ENCODE assay signal across 8 mouse cellular contexts in genomic region chr8:77610374-77610969, GRCm38 (mm10). TPM values are rescaled to one million over a fixed set of nuclear protein-coding genes. Genes with fewer than 3 reads are reported as not detected.
DNase-seq lines count a peak whose midpoint lies in the region; ATAC-seq and TF ChIP-seq lines count a peak whose summit lies in the region.

Tmem184c (minus strand) TSS chr8:77610698.

- H3K4me3 ChIP-seq in hindbrain, embryonic 13.5 days: peak within 1 kb of the TSS; percentile 84

- peak; percentile 98 for ATAC-seq in Patski
- peak; percentile 98 for ATAC-seq in hindbrain, embryonic 13.5 days (ENCODE audit: low FRiP score)

- peak within 1 kb of the TSS; percentile 82 for H3K9ac ChIP-seq in hindbrain, embryonic 13.5 days

- H3K27me3 ChIP-seq in Patski: peaks cover 7% of the 10 kb centered on the region
- H3K27me3 ChIP-seq in hindbrain, embryonic 13.5 days: 0 out of 2 replicates have a peak, but pooled peaks cover 8% of the 10 kb centered on the region

- peak within 1 kb of the TSS; percentile 67 for H3K4me2 ChIP-seq in hindbrain, embryonic 13.5 days

- H3K36me3 ChIP-seq in hindbrain, embryonic 13.5 days: peaks cover 4% of the 10 kb centered on the region; the same call in 1 of the 2 replicates

- POLR2A ChIA-PET in Patski (lab: Charles Lee): no interaction called here

- in situ Hi-C loops in Patski (cut with MboI; ENCODE audit: low pct_unique_long_range_greater_than_20kb): no loop called here

- peak within 1 kb of the TSS; percentile 84 for H3K27ac ChIP-seq in hindbrain, embryonic 13.5 days

- DNase-seq in Patski (ENCODE audit: low read depth, low spot score): peak; percentile 92
- DNase-seq in cerebellum, postnatal 14 days: peak; percentile 99
- peak; percentile 98 to 99 for DNase-seq in frontal cortex, postnatal 14 days (ENCODE audit: low spot score in 2 of 2)
- peak; percentile 90 to 96 for DNase-seq in layer of hippocampus, postnatal 25 days (ENCODE audit: extremely low spot score in 1 of 2, low spot score in 1 of 2)
- peak; percentile 98 for DNase-seq in lung, postnatal 25 days (ENCODE audit: low spot score)
- DNase-seq in retina, embryonic 14.5 days (ENCODE audit: low spot score): peak; percentile 97
- peak; percentile 98 for DNase-seq in thymus, postnatal 4 days

- TF ChIP-seq CTCF in Patski (IDR thresholded peaks at IDR 0.05): no peak

- H3K9me3 ChIP-seq in hindbrain, embryonic 13.5 days: no peaks in the 10 kb centered on the region

- under 1% methylated on average over 36 of the region's 36 CpGs for WGBS in hindbrain, embryonic 13.5 days

- H3K4me1 ChIP-seq in hindbrain, embryonic 13.5 days (replicated peaks): peaks cover 19% of the 10 kb centered on the region

- CTCF ChIA-PET in Patski (lab: Charles Lee): interaction anchor here (0.7 kb wide), 1 partner anchor 36 kb away, joined by 3 read pairs; no protein-coding TSS in a partner anchor

RNA-seq across cellular contexts. Expression of gene Tmem184c, which starts in this region (rescaled TPM):
- polyA plus RNA-seq in Patski (2021): 59.4 TPM
- polyA plus RNA-seq in hindbrain, embryonic 13.5 days (2015; fragmentation: Nextera tagmentation; extraction: Ambion mirVana): 65.3 and 65.7 TPM in 2 replicates
- 10 to 100 TPM; 62.9 to 68.5 TPM for total RNA-seq in layer of hippocampus, postnatal 25 days (2021)

Comparison
In these comparisons a context has a peak if more than half of its experiments do, and no peak if none do; other contexts are left out.
1. Peak in every context shown above with its lines: DNase-seq, ATAC-seq, H3K4me3 ChIP-seq and H3K27ac ChIP-seq.